Mouse (Mus musculus): ENCODE measurements around the gene Lin54.

DNA sequence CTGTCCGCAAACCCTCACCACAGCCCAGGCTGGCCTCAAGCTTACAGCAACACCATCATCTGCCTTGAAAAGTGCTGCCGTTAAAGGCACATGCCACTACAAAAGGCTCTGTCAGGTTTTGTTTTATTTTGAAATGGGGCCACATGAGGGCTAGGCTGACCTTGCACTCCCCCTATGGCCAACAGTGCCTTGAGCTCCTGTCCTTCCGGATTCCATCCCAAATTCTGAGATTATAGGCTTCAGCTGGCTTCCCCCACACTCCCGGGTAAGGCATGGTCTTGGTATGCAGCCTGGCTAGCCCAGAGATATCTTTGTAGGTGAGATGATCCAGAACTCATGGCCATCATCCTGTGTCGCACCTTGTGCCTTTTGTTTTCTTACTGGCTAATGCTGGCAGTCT, 62.5 kb downstream of the Lin54 start:
- TF ChIP-seq CTCF (IDR thresholded peaks at IDR 0.05; ENCODE audit: low read depth) (no peak), EP300 (optimal IDR thresholded peaks at IDR 0.05) (no peak)
